Mouse (Mus musculus) lung, adult 2 months (tissue): Measurements from ENCODE around the gene Dph2.

ENCODE experiments used
- CTCF ChIP-seq: fragments of 200-500 bp; IDR thresholded peaks from 2 replicates; pipeline ENCODE4 v1.5.1; 2011; ENCODE audit warnings: mild to moderate bottlenecking, low read length, control low read depth; ENCODE audit not compliant: insufficient read depth
- POLR2A ChIP-seq: fragments of 200-500 bp; IDR thresholded peaks from 2 replicates; pipeline ENCODE4 v1.6.1; 2011; ENCODE audit warnings: low read depth, mild to moderate bottlenecking, control low read depth, low read length, borderline replicate concordance; ENCODE audit errors: extremely low read depth

- no peak for TF ChIP-seq CTCF
- TF ChIP-seq POLR2A = no peak
Observed at GRCm38 (mm10) chr4:117904094-117904493, 12.3 kb upstream of the Dph2 start.
